Mouse (Mus musculus) liver, adult 2 months (tissue): Measurements from ENCODE around the gene Cln5.

ENCODE experiments used
- CTCF ChIP-seq: fragments of 200-500 bp; IDR thresholded peaks from 2 replicates; pipeline ENCODE4 v1.5.1; 2011; ENCODE audit warnings: low read depth, low read length, control low read depth
- POLR2A ChIP-seq: fragments of 200-500 bp; IDR thresholded peaks from 2 replicates; pipeline ENCODE4 v1.6.1; 2011; ENCODE audit warnings: low read length, control low read depth; ENCODE audit not compliant: insufficient read depth; ENCODE audit errors: extremely low read depth

GRCm38 (mm10) chr14:103048292-103049086 is 21.5 kb upstream of the Cln5 start:
- TF ChIP-seq CTCF: no peak
- no peak for TF ChIP-seq POLR2A
